Mouse (Mus musculus): ENCODE results near the gene Gm17018.

The Gm17018 gene

DNA sequence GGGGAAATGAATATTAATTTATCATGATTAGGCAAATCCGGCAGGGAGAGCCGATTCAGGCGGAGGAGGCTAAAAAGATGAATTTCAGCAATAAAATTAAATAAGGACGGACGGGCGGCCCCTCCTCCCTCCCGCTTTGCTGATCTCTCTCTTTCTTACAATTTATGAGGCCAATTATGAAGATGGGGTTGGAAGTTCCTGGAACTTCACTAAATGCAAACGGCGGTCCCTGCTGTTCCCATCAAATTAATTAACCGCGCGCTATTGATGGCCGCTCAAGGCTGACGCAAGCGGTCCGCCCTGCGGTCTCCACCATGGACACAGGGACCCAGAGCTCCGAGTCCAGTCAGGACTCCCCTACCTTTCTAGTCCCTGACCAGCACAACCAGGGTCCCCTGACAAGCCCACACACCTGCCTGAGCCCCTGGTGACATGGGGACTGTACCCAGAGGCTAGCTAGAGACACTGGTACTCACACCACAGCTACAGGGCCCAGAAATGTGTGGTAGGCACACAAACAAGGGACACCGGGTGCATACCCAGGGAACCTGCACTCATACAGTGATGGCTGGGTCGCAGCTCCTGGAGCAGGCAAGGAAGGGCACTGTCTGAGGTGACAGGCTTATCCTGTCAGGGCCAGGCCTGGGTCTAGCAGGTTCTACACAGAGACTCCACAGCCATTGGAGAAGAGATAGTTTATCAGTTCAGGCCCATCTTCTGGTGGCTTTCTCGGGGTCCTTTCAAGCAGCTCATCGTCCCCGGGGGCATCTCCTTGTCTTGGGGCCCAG, 11.1 kb upstream of the Gm17018 start:
- in situ Hi-C loops (cut with MboI) = loop anchor here (10.0 kb wide), 1 partner anchor 325 kb away; no protein-coding TSS in a partner anchor

DNA sequence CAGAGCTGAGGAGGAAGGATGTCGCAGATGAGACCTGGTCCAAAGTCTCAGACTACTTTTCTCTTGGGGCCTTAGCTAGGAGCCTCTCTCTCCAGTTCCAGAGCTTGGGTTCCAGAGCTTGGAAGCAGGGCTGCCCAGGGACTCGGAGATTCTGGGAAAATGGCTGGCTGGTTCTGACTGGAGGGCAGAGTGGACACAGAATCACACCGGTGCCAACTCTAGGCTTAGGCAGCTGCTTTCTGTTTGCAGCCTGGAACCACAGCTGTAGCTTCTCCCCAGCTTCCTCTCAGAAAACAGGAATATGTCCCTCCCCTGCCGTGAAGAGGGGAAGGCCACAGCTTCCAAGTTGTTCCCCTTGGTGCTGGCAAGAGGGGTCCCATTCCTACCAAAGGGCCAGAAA, 10.5 kb upstream of the Gm17018 start:
- in situ Hi-C loops (cut with MboI) = loop anchor here (10.0 kb wide), 1 partner anchor 325 kb away; no protein-coding TSS in a partner anchor

GRCm38 (mm10) chr19:45552187-45552586, 8.2 kb upstream of the Gm17018 start:
- in situ Hi-C loops (cut with MboI) = no loop called here

GRCm38 (mm10) chr19:45554136-45554535, 6.3 kb upstream of the Gm17018 start:
- in situ Hi-C loops (cut with MboI) = no loop called here

GRCm38 (mm10) chr19:45565925-45566715, 5.7 kb downstream of the Gm17018 start:
- in situ Hi-C loops (cut with MboI) = loop anchor here (10.0 kb wide), 1 partner anchor 179 kb away; the partner anchor contains the start of genes Fgf8 and Npm3

- in situ Hi-C loops (cut with MboI) = loop anchor here (10.0 kb wide), 1 partner anchor 177 kb away; the partner anchor contains the start of genes Fgf8 and Npm3
Observed at GRCm38 (mm10) chr19:45567367-45567766, 7.0 kb downstream of the Gm17018 start.

DNA sequence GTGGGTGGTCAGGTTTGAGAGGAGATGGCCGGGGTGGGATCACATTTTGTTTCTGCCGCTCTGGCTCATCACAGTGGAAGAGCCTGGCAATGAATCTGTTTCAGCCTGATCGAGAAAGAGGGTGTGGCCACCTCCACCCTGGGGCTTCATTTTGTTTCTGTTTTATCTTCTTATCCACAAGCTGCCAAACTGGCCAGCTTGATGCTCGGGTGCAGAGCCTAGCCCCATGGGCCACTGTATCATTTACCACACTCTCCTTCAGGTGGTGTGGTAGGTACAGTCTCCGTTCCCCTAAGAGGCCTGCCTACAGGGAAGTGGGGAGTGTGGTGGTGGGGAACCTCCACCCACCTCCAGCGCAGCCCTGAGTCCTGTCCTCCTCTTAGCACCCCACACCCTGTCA, 12.6 kb downstream of the Gm17018 start:
- in situ Hi-C loops (cut with MboI) = no loop called here

GRCm38 (mm10) chr19:45573861-45574267, 13.4 kb downstream of the Gm17018 start:
- in situ Hi-C loops (cut with MboI) = no loop called here

DNA sequence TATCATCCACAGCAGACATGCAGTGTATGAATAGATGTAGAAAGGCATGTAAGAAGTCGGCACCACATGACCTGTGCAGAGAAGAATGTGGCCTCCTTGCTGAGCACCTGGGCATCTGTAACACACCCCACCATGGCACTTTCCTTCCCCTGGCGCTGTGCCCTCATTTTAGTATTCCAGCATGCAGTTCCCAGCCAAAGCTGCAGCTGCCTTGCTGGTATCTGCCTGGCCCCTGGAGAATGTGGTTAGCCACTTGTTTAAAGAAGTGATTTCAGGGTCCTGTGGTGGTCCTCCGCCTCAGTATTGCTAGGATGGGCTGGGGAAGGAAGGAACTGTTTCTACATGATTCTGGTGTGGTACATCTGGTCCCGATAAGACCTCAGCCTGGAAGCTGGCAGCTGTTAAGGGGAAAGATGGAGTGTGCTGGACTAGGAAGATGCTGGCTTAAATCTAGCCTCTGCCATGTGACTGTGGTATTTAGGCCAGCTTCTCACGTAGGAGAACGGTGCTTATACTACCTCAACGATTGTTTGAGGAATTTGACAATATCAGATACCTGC, 14.0 kb downstream of the Gm17018 start:
- in situ Hi-C loops (cut with MboI) = no loop called here

DNA sequence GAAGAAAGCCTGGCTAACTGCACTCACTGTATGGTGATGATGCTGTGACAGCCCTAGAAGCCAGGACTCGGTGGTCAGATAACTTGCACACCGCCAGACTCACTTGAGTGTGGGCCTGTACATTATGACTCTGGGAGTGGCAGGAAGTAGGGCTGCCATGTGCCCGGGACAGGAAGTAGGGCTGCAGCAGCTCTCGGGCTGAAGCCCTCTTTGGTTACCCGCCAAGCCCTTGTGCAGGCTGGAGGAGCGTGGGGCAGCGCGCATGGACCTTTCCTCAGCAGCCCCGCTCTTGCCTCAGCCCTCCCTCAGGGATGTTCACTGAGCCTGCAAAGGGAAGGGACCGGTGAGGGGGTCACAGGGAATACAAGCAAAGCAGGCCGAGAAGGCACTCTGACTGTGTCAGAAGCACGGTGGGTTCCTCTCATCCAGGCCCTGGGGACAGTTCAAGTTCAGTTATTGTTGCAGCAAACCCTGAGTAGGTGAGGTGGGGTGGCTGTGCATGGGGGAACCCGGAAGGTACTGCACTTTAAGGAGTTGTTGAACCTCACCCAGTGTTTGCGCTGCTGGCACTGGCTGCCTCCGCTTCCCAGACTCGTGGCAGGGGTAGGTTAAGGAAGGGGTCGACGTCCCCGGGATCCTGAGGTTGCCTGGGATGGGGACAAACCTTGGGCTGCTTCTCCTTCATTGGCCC, 14.7 kb downstream of the Gm17018 start:
- in situ Hi-C loops (cut with MboI) = no loop called here

- in situ Hi-C loops (cut with MboI) = no loop called here
Observed at GRCm38 (mm10) chr19:45575632-45576001, 15.2 kb downstream of the Gm17018 start.

DNA sequence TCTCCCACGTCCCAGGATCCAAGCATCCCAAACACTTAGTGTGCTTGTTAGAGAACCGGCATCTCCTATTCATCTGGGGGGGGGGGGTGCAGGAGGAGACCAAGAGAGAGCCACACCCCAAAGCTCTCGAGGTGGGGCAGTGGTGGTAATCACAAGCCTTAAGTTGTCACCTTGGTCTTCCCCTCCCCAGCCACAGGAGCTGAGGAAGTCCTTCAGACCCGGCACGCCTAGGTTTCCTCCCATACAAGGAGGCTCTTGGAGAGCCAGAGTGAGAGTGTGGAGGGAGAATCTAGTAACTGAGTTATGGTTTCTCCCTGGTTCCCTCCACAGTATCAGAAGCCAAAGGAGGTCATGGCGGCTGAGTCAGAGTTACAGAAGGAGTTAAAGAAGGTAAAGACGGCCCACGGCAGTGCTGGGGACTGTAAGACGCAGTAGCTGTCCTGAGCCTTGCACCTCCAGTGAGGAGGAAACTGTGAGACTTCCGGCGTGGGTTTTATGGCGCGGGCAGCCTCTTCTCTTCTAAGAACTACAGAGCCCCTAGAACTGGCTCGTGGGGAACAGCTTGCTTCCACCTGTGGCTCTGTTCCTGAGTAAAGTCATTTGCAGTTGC, 16.8 kb downstream of the Gm17018 start:
- in situ Hi-C loops (cut with MboI) = no loop called here

DNA sequence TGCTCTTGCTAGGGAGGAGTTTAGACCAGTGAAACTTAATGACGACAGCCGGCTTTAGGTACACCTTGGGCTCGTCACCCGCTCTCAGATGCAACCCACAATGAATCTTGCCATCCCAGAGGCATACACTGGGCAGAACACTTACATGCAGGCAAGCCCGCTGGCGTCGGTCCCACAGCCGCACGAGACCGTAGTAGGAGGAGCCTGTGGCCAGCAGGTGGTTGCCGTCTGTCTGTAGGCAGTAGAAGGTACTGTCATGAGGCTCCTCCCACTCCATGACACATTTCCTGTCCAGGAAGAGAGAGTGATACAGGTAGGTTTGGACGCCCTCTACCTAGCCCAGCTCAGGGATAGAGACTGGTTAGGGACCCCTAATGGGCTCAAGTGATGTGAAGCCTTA, 18.6 kb downstream of the Gm17018 start:
- in situ Hi-C loops (cut with MboI) = no loop called here

DNA sequence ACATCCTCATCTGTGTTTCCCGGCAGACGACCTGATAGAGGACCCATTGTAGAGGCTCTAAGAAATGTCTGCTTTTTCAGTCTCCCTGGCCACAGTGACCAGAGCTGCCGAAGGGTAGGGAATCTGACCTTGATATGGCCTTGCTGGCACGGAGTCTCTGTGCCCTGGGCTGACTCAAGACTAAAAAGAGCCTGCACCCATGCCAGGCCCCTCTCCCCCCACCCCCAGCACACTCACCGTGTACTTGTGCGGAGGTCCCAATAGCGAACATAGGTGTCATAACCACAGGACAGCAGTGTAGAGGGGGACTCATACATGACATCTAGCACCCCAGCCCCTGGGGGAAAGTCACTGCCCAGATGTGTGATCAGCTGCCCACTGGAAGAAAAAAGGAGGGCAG, 19.0 kb downstream of the Gm17018 start:
- in situ Hi-C loops (cut with MboI) = no loop called here

GRCm38 (mm10) chr19:45580235-45580634, 19.8 kb downstream of the Gm17018 start:
- in situ Hi-C loops (cut with MboI) = no loop called here

GRCm38 (mm10) chr19:45581257-45581656, 20.8 kb downstream of the Gm17018 start:
- in situ Hi-C loops (cut with MboI) = no loop called here

DNA sequence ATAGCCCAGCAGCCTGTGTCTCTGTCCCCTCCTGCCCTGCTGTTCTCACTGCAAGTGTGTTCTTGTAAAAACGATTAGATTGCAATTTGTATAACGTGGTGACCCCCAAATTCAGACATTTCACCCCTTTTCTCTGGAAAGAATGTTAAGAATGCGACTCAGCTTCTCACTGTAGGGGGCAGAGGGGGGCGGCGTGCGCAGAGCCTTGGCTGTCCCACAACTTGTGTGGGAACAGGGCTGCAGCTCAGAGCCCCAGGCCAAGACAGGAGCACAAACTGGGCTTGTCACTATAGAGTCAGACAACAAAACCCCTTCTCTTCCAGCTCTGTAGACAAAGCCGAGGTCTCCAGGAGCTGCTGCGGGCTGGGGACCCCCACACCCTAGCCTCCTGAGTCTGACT, 21.7 kb downstream of the Gm17018 start:
- in situ Hi-C loops (cut with MboI) = no loop called here

DNA sequence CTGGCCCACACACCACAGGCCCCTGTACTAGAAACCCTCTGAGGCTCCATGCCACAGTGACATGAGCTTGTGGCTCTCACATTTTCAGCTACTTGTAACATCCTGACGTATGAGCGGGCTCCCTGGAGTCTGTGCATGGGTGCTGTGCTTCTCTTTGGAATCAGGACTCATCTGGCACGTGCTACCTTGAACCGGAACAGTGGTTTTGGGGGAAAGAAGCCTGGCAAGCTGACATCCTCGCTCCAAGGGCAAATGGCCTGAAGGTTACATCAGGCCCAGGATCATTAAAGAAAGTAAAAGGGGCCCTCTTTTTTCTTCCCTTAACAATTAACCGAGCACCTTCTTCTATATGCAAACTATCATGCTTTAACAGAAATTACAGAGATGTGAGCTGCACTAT, 22.7 kb downstream of the Gm17018 start:
- in situ Hi-C loops (cut with MboI) = no loop called here

DNA sequence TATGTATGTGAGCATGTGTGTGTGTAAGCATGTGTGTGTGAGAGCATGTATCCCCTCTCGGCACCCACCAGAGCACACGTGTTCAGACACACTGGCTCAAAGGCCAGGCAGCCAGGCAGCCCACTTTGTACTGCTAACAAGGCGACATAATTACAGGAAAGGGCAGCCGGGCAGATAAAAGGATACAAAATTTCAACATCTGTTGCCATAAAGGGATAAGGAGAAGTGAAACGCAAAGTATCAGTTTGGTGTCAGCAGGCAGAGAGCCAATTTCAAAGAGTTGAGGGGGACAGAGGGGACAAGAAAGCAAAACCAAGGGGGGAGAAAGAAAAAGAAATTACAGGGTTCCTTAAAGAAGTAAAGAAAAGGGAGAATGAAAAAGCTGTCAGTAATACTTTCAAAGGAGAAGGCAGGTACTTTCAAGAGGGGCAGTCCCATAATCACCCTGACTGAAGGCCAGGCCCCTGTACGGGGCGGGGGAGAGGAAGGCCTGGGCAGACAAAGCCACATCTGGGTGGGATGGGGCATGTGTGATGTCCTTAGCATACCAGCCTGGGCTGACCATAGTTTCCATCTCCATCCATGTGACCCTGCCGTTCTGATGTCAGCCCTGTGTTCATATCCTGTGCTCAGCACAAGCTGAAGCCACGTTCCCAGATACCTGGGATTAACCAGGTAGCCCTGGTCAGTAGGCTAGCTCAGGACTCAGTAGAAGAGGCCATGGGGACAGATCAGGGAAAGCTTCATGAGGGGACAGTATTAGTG, 24.6 kb downstream of the Gm17018 start:
- in situ Hi-C loops (cut with MboI) = no loop called here

DNA sequence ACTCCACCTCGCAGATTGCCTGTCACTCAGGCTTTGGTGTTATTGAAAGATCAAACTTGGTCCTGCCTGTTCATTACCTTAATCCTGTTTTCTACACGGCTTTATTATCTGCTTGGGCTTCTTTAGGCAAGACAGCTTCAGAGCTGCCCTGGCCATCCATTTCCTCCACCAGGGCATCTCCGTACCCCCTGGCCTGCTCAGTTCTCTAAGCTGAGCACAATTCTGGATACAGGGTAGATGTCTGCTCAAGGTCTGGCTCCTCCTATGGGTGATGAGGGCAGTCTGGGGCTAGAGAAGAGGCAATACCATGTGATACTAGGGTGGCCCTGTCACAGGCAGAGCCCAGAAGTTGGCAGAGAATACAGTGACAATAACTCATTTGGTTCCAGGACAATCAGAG, 26.4 kb downstream of the Gm17018 start:
- in situ Hi-C loops (cut with MboI) = no loop called here
